Mouse (Mus musculus) ES-E14 (cell line): ENCODE measurements around the gene Nxn.

Experiments used
- CHD2 ChIP-seq: IDR thresholded peaks from 2 replicates; pipeline ENCODE4 v1.6.1; 2014; ENCODE audit warnings: mild to moderate bottlenecking, low read depth, low read length, inconsistent platforms
- HCFC1 ChIP-seq: IDR thresholded peaks from 2 replicates; pipeline ENCODE4 v1.6.1; 2012; ENCODE audit warnings: low read length, inconsistent platforms, borderline replicate concordance; ENCODE audit not compliant: insufficient read depth
- MAFK ChIP-seq: IDR thresholded peaks from 2 replicates; pipeline ENCODE4 v1.6.1; 2014; ENCODE audit warnings: mild to moderate bottlenecking, low read depth, low read length, inconsistent platforms; ENCODE audit not compliant: insufficient read depth
- ZC3H11A ChIP-seq: IDR thresholded peaks from 2 replicates; pipeline ENCODE4 v1.6.1; 2012; ENCODE audit warnings: low read depth, mild to moderate bottlenecking, inconsistent platforms, low read length, borderline replicate concordance
- ZNF384 ChIP-seq: IDR thresholded peaks from 2 replicates; pipeline ENCODE4 v1.6.1; 2012; ENCODE audit warnings: low read depth, low read length, inconsistent platforms

DNA sequence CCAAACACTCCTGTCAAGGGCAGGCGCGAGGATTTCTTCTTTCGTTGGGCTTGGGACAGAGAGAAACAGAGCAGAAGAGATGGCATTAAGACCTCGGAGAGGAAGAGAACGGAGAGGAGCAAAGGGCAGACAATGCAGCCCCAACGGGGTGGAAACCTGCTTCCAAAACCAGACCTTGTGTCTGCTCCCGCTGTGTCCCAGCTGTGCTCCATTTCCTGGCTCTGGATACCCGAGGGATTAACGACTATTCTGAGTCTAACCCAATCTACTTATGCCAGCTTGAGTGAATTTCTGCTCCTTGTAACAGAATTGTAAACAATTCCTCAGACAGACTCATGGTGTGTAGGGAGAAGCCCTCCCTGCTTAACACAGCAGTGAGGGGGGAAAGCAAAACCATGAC is 104.1 kb downstream of the Nxn start:
- TF ChIP-seq MAFK: no peak
- no peak for TF ChIP-seq ZNF384
- no peak for TF ChIP-seq CHD2
- no peak for TF ChIP-seq HCFC1
- TF ChIP-seq ZC3H11A: no peak
